Mouse (Mus musculus) heart, adult 2 months (tissue): ENCODE data around the gene Ccdc97.

ENCODE experiments used
- CTCF ChIP-seq: fragments of 200-600 bp; IDR thresholded peaks from 2 replicates; pipeline ENCODE4 v1.8.1; 2022; ENCODE audit warnings: antibody characterized with exemption, mild to moderate bottlenecking, moderate library complexity
- POLR2A ChIP-seq: fragments of 200-500 bp; IDR thresholded peaks from 2 replicates; pipeline ENCODE4 v1.6.1; 2011; ENCODE audit warnings: mild to moderate bottlenecking, low read depth, low read length, control low read depth; ENCODE audit not compliant: insufficient read depth

GRCm38 (mm10) chr7:25676085-25676781 is 42.7 kb downstream of the Ccdc97 start:
- TF ChIP-seq POLR2A (no peak), CTCF (no peak)
